Mouse (Mus musculus) ES-Bruce4 (cell line): ENCODE results near the gene Rdh5. TPM values are rescaled to one million over a fixed set of nuclear protein-coding genes. Genes with fewer than 3 reads are reported as not detected.

Source experiments
- H3K27ac ChIP-seq: 2 replicates; pipeline ENCODE4 v1.5.1; 2012; ENCODE audit warnings: low read length, inconsistent platforms; ENCODE audit not compliant: insufficient read depth
- H3K27me3 ChIP-seq: 2 replicates; pipeline ENCODE4 v1.6.1; 2012; ENCODE audit warnings: mild to moderate bottlenecking, low read length, inconsistent platforms; ENCODE audit not compliant: control insufficient read depth, poor library complexity, insufficient read depth, severe bottlenecking
- H3K36me3 ChIP-seq: 2 replicates; pipeline ENCODE4 v1.6.1; 2012; ENCODE audit warnings: inconsistent platforms, mild to moderate bottlenecking, low read length, moderate library complexity; ENCODE audit not compliant: control insufficient read depth, poor library complexity, insufficient read depth, severe bottlenecking
- H3K4me1 ChIP-seq: one replicate; pipeline ENCODE4 v1.8.1; 2011; ENCODE audit warnings: low read length; ENCODE audit not compliant: control insufficient read depth, insufficient read depth
- H3K4me3 ChIP-seq: 2 replicates; pipeline ENCODE4 v1.5.1; 2011; ENCODE audit warnings: low read depth, mild to moderate bottlenecking, low read length
- H3K9ac ChIP-seq: 2 replicates; pipeline ENCODE4 v1.6.1; 2012; ENCODE audit warnings: low read depth, mild to moderate bottlenecking, inconsistent platforms; ENCODE audit not compliant: poor library complexity, severe bottlenecking
- H3K9me3 ChIP-seq: replicated peaks from 2 replicates; pipeline ENCODE4 v1.6.1; 2012; ENCODE audit warnings: mild to moderate bottlenecking, low read length, inconsistent platforms; ENCODE audit not compliant: control insufficient read depth, poor library complexity, insufficient read depth, severe bottlenecking
- CTCF ChIP-seq: IDR thresholded peaks from one replicate; pipeline ENCODE4 v1.8.1; 2011; ENCODE audit warnings: low read depth, low read length
- EP300 ChIP-seq: IDR thresholded peaks from 2 replicates; pipeline ENCODE4 v1.6.1; 2011; ENCODE audit warnings: low read depth, low read length; ENCODE audit not compliant: insufficient read depth
- POLR2A ChIP-seq: IDR thresholded peaks from one replicate; pipeline ENCODE4 v1.8.1; 2011; ENCODE audit warnings: low read length; ENCODE audit not compliant: insufficient read depth
- polyA plus RNA-seq: library from polyadenylated mRNA; stranded (reverse); fragments of >200 nt; gene quantifications from 2 replicates; pipeline ENCODE4 v1.2.4, GENCODE M21; 2011; ENCODE audit warnings: low read depth; ENCODE audit not compliant: missing spikeins, insufficient read depth, insufficient read length

Gene Rdh5
- polyA plus RNA-seq, 1 experiment, result 3.5 TPM

- peaks cover 10% of the 10 kb centered on the region for H3K36me3 ChIP-seq
- no peak for TF ChIP-seq POLR2A
- no peak for TF ChIP-seq EP300
- TF ChIP-seq CTCF, result no peak
- no peaks in the 10 kb centered on the region for H3K9me3 ChIP-seq
- H3K9ac ChIP-seq, result no peak overlapping the region
- no peaks in the 10 kb centered on the region for H3K27me3 ChIP-seq
- H3K27ac ChIP-seq, result no peak overlapping the region
- H3K4me3 ChIP-seq, result no peak overlapping the region
- H3K4me1 ChIP-seq, result peaks cover 3% of the 10 kb centered on the region
Observed at GRCm38 (mm10) chr10:128918246-128918645, 4.4 kb downstream of the Rdh5 start.

DNA sequence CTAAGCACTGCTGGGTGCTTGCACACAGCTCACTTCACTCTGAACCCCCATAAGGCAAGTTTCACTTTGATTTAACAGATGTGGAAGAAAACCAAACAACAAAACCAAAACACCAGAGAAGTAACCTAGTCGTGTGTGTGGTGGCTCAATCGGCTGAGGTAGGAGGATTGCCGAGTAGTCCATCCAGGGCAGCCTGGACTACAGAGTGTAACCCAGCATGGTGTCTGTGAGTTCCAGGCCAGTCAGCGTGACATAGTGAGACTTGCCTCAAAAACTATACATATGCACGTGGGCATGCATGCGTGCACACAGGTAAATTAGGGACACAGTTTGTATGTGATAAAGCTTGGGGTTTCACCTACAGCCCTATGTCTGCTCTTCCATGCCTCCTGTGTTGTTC is 5.3 kb downstream of the Rdh5 start:
- Histone ChIP-seq H3K4me1 (peaks cover 3% of the 10 kb centered on the region), H3K27ac (no peak overlapping the region), H3K9ac (no peak overlapping the region), H3K36me3 (peaks cover 10% of the 10 kb centered on the region), H3K4me3 (no peak overlapping the region), H3K27me3 (no peaks in the 10 kb centered on the region), H3K9me3 (no peaks in the 10 kb centered on the region)
- no peak for TF ChIP-seq POLR2A
- TF ChIP-seq CTCF, result no peak
- TF ChIP-seq EP300, result no peak

- Histone ChIP-seq H3K4me1 (peaks cover 1% of the 10 kb centered on the region), H3K27ac (no peak overlapping the region), H3K9ac (no peak overlapping the region), H3K4me3 (no peak overlapping the region), H3K9me3 (no peaks in the 10 kb centered on the region), H3K27me3 (no peaks in the 10 kb centered on the region), H3K36me3 (peaks cover 10% of the 10 kb centered on the region)
- TF ChIP-seq POLR2A (no peak), CTCF (no peak), EP300 (no peak)
Observed at GRCm38 (mm10) chr10:128916665-128917064, 6.0 kb downstream of the Rdh5 start.

- no peaks in the 10 kb centered on the region for H3K9me3 ChIP-seq
- H3K9ac ChIP-seq, result no peak overlapping the region
- H3K4me1 ChIP-seq, result peaks cover 1% of the 10 kb centered on the region
- no peak overlapping the region for H3K27ac ChIP-seq
- no peaks in the 10 kb centered on the region for H3K27me3 ChIP-seq
- TF ChIP-seq POLR2A, result no peak
- no peak for TF ChIP-seq EP300
- TF ChIP-seq CTCF, result no peak
- peaks cover 10% of the 10 kb centered on the region for H3K36me3 ChIP-seq
- H3K4me3 ChIP-seq, result no peak overlapping the region
Observed at GRCm38 (mm10) chr10:128915550-128915949, 7.1 kb downstream of the Rdh5 start.

DNA sequence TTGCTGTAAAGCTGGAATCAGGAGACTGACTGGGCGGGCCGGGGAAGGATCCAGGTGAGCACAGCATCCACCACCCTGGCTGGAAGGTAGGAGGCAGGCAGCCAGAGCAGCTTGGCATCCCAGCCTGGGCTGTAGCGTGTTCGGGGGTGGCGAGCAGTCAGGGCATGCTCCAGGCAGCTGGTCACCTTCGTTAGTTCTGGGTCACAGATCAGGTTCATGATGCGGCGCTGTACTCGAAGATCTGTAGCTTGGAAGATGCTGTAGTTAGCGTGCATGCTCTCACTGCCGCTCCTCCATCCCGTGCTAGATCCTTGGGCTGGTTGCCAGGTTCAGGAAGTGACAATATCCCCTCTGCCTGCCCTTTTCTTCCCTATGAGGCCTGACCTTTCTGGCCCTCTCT is 9.0 kb downstream of the Rdh5 start:
- Histone ChIP-seq H3K9me3 (no peaks in the 10 kb centered on the region), H3K4me3 (no peak overlapping the region), H3K4me1 (peaks cover 1% of the 10 kb centered on the region), H3K27ac (peak overlapping the region; percentile 7; the same call in 1 of the 2 replicates), H3K36me3 (peaks cover 10% of the 10 kb centered on the region), H3K9ac (no peak overlapping the region), H3K27me3 (no peaks in the 10 kb centered on the region)
- TF ChIP-seq EP300 (no peak), CTCF (no peak), POLR2A (no peak)

- Histone ChIP-seq H3K4me3 (no peak overlapping the region), H3K36me3 (peaks cover 10% of the 10 kb centered on the region), H3K9ac (no peak overlapping the region), H3K27ac (no peak overlapping the region), H3K4me1 (peaks cover 1% of the 10 kb centered on the region), H3K27me3 (no peaks in the 10 kb centered on the region), H3K9me3 (no peaks in the 10 kb centered on the region)
- TF ChIP-seq CTCF (peak; percentile 94), POLR2A (no peak)
Observed at GRCm38 (mm10) chr10:128913219-128913618, 9.5 kb downstream of the Rdh5 start.
